Mouse (Mus musculus) heart, postnatal 36 days (tissue): ENCODE data around the gene Ncoa4. TPM values are rescaled to one million over a fixed set of nuclear protein-coding genes. Genes with fewer than 3 reads are reported as not detected.
"Not testable (repeated sequence)": the region's sequence is repeated elsewhere in the genome, so short reads cannot be mapped to it uniquely, and the experiment has no call there.

Source experiments
- DNase-seq, 2 experiments: peaks; one replicate each; pipeline ENCODE4 v3.0.0; 2021 to 2022
- intact Hi-C: fragments of 180-260 bp; cut with DNase I; formaldehyde crosslinking; loops from one replicate; pipeline ENCODE4 v1.15.1; 2025
- total RNA-seq, 2 experiments: library from RNA; stranded (reverse); gene quantifications; 2 replicates each; pipeline ENCODE4 v1.2.3; 2021

The Ncoa4 gene
- total RNA-seq, 2 experiments from 2014 or later: 124 to 126 TPM

DNA sequence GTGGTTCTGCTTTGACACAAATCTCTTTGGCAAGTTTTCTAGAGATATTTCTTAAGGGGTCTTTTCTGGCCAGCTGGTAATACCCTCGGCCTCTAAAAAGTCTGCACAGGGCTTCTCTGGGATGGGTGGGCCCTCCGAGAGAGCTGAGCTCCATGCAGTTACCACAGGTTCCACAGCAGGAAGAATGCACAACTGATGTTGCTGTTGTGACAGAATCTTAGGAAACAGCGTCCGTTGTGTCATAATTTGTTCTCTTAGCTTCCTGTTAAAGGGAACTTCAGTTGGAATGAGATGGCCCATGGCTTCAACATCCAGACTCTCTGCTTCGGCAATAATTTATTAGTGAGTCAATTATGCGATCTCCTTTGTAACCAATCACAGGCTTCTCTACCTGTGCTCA is 4.9 kb upstream of the Ncoa4 start:
- DNase-seq: no peak
- intact Hi-C loops: no loop called here

DNA sequence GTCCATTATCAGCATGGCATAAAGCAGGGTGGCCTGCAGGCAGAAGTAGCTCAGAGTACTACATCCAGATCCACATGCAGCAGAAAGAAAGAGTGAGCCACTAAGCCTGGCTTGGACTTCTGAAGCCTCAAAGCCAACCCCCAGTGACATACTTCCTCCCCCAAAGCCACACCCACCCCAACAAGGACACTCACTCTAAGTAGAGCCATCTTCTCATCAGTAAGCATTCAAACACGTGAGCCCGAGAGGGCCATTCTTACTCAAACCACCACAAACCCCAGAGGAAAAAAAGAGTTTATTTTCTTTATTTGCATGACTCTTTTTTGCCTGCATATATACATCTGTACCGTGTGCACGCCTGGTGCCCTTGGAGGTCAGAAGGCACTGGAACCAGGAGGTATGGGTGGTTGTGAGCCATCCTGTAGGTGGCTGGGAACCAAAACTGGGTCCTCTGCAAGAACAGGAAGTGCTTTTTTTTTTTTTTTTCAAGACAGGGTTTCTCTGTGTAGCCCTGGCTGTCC is 455 bp upstream of the Ncoa4 start:
- DNase-seq: no peak
- intact Hi-C loops: loop anchor here (2.0 kb wide), 1 partner anchor 74 kb away; the partner anchor contains the start of genes Dph3 and Oxnad1

DNA sequence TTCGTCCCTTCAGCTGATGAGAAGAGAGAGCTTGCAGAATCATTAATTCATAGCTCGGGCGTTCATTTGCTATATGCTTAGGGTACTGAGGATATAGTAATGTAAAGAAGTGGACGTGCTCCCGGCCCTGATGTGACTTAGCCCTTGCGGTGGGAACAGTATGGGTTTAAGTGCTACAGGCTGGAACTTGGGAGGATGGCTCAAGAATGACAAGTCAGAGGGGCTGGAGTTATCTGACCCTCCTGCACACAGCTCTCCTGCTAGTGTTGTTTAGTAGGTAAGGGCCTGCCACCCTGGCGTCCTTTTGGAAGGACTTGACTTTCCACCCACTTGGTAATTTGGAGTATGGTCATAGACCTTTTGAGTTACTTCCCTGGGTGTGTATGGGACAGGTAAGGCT is 898 bp downstream of the Ncoa4 start:
- DNase-seq: no peak
- intact Hi-C loops: loop anchor here (5.0 kb wide), 1 partner anchor 42 kb away; the partner anchor contains the start of genes Parg and Timm23

DNA sequence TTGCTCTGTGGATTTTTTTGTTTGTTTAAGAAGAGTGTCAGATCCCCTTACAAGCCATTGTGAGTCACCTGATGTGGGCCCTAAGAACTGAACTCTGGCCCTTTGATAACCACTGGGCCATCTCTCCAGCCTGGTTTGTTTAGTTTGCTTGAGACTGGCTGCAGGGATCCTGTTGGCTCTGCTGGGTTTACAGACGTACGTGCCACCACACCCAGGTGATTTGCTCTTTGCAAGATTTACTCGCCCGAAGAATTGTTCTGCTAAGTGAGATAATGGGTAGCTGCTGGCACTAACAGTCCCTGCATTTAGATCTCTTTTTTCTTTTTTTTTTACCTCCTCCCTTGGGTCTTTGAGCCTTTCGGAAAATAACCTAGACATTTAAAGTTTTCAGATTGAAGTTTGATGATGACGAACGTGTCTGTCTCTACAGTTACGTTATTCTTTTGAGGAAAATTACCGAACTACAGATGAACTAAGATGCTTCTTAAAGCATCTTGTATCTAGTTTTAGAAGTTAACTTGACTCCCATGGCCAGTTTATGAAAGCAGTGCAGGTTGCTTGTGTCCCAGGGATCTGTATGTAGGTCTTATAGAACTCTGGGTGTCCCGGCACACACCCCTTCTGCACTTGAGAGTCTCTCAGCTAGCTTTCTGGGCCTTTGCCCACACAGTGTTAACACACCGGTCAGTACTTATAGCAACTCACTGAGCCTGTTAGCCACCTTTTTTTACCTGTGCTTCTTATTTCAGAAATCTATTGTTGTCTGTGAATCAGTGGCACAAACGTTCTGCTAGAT is 1.6 kb downstream of the Ncoa4 start:
- no peak for DNase-seq
- intact Hi-C loops: loop anchor here (5.0 kb wide), 1 partner anchor 41 kb away; the partner anchor contains the start of genes Parg and Timm23

DNA sequence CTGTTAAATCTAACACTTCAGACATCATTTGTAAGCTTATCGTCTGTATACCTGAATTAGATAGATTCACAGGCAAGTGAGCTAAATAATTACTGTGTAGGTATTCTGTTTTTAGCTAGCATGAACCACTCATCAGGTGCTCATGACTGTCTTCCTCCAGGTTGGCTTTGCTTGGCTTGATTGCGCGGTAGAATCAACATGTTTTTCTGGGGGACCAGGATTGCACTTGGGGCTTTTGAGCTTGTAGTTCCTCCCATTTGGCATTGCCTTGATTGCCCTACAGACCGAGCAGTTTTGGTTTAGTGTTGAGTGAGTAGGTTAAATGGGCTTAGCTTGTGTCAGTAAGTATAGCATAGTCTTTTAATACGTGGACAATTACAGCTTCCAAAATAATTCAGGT is 2.6 kb downstream of the Ncoa4 start:
- intact Hi-C loops: loop anchor here (5.0 kb wide), 1 partner anchor 40 kb away; the partner anchor contains the start of genes Parg and Timm23
- no peak for DNase-seq

DNA sequence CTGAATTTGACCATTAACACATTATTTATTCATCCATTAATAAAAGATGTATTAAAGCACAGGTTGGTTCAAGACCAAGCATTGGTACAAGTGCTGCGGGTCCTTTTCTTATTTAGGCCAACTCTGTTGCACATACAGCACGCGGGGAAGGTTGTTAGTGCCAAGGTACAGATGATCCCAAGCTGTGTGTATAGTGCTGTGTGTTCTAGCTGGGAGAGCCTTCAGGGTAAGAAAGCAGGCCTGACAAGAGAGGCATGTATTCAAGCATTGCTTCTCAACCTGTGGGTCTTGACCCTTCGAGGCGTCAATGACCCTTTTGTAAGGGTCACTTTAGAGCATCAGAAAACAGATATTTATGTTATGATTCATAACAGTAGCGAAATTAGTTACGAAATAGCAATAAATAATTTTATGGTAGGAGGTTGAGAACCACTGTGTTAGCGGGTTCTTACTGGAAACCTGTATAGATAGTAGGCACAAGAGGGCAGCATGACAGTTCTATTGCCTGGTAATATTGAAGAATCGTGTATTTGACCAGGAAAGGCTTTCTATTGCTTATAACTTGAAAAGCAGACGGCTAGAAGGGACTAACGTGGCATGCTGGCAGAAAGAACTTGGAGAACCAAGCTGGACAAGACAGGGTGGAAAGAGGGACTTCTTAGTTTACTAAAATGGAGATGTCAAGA is 3.7 kb downstream of the Ncoa4 start:
- intact Hi-C loops: loop anchor here (5.0 kb wide), 1 partner anchor 39 kb away; the partner anchor contains the start of genes Parg and Timm23
- no peak for DNase-seq

DNA sequence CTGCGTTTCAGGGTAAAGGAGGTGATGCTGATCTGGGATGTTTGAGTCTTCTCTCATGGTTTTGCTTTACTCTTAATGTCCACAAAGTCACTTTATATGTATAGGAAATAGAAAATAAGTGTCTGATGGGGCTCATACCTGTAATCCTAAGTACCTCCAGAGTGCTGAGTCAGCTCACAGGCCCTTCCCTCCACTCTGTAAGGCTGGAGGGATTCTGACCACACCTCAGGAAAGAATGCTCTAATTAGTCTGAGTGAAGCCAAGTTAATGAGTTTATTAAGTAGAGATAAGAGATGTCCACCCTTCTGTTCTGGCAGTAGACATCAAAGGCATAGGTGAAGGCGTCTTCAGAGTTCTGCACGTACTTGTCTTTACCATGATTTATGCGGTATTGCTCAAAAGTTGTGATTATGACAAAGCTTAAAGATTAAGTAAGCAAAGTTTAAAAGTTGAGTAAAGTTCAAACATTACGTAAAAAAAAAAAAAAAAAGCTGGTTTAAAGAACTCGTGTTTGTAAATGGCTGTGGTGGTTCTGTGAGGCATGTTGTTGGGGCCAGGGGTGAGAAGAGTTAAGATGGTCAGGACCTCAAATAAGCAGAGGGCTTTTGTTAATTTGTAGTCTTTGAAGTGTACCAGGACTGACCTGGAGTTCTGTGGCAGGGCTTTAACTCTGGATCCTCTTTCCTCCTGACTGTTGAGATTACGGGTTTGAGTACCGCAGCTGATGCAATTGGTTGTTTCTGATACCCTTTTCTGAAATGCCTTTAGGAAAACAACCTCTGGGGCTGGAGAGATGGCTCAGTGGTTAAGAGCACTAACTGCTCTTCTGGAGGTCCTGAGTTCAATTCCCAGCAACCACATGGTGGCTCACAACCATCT is 4.7 kb downstream of the Ncoa4 start:
- no peak for DNase-seq
- intact Hi-C loops: loop anchor here (5.0 kb wide), 1 partner anchor 38 kb away; the partner anchor contains the start of genes Parg and Timm23

DNA sequence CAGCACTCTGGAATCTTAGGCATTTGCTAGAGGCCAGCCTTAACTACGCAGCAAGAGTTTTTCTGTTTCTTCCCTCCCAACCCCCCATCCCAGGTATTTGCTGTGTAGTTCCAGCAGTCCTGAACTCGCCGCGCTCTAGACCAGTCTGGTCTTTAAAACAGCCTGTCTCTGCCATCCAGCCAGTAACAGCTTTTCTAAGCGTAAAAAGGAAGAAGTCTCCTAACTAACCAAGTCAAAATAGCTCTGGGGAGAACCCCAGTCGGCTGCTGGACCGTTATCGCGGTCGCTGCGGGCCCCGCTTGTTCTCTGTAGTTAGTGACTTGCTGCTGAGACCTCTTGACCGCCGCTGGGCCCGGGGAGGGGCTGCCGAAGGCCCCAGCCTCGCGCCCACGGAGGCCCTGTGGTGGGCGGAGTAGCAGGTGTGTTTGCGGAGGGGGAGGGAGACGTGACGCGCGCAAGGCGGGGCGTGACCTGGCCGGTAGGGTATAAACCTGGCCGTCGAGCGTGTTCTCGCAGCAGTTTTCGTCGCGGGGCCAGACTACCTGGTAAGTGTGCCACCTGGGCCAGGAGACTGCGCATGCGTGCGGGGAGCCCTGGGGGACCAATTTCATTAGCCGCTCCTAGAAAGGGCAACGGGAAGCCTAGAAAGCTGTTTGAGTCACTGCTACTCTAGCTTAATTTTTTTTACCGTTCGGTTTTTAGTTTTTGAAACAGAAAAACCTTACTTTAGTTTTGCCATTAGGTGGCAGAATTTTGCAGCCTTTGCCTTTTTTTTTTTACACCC is 5.8 kb downstream of the Ncoa4 start:
- intact Hi-C loops: no loop called here
- DNase-seq: peak; percentile 68 to 69

DNA sequence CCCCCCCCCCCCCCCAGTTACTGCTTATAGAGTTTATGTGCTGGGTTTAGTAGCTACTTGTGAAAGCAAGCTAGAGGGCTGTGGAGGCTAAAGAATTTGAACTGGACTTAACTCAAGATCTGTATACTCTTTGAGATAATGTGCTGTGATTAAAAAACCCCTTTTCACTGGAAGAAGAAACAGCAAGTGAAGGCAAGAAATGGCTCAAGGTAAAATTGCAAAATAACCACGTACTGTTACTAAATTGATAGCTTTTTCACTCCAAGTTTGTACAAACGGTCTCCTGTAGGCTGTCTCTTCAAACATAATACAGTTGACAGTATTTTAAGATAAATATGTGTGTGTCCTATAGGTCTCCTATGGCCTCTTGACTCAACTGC is 6.4 kb downstream of the Ncoa4 start:
- no peak for DNase-seq
- intact Hi-C loops: no loop called here

DNA sequence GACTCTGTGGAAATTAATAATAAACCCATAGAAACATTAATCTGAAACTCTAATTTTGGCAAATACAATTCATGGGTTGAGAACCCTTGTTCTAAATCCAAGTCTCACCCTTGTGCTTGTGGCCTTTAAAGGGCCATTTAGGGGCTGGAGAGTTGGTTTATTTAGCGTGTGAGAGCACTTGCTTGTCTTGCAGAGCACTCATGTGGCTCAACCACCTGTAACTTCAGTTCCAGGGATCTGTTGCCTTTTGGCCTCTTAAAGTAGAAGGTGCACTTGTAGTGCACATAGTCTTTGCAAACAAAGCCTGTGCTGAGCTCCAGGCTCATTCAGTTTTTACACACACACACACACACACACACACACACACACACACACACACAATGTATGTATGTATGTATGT is 7.2 kb downstream of the Ncoa4 start:
- intact Hi-C loops: no loop called here
- DNase-seq: no peak

DNA sequence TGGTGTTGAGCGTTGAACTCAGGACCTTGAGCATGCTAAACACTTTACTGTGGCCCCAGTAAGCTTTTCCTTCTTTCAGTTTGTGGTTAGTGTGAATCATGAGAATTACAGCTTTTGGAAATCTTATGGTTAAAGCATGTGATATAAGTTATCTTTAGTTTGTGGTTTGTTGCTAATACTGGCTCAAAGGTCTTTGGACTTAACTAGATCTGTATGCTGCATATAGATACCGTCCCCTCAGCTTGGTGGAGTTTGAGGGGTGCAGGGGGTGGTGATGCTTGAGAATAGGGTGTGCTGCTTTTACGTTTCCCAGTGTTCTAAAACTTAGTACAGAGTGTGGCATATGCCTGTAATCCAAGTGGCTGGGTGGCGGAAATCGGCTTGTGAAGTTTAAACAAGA is 7.7 kb downstream of the Ncoa4 start:
- no peak for DNase-seq
- intact Hi-C loops: no loop called here

DNA sequence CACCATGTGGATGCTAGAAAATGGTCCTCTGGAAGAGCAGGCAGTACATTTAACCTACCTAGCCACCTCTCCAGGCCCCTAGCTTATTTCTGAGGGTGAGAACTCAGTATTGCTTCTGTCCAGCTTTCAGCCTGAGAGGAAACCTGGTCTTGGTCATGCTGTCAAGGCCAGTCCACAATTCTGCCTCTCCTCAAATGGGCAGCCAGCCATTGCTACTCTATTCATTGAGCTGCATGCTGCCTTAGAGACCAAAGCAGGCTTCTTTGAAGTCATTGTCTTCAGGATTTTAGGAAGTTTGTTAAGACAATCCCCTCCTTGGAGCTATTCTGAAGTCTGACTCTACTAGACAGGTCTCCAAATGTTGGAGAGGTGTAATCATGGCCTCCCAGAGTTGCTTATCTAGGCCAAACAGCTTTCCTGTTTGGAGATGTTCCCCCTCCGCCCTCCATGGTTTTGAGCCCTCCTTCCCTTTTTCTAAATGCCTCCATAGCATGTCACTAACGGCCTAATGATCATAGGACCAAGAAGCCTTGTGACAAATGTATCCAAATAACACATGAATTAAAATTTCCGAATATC is 9.1 kb downstream of the Ncoa4 start:
- intact Hi-C loops: no loop called here
- DNase-seq: no peak

DNA sequence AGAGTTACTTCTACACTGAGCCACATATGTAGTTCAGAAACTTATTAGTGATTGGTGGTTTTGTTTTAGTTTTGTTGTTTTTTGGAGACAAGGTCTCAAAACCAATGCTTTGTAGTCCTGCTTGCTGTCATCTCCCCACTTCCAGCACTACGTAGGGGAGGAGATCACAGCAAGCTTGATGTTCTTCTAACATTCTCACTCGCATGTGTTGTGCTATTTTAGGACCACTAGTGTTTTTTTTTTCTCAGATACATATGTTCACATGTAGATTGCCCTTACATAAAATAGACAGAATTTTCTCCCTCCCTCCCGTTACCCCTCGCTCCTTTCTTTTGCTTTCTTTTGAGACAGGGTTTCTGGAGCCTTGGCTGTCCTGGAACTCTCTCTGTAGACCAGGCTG is 10.5 kb downstream of the Ncoa4 start:
- DNase-seq: no peak
- intact Hi-C loops: no loop called here

DNA sequence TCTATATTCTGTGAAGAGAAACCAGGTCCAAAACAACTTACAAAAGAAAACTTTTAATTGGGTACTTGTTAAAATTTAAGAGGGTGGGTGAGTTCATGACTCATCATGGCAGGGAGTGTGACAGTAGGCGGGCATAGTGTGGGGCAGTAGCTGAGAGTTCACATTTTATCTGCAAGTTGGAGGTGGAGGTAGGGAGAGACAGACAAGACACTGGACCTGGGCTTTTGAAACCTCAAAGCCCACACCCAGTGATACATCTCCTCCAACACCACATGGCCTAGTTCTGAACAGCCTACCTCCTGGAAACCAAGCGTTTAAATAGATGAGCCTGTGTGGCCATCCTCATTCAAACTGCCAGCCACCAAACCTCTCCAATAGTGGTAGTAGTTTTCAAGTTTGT is 15.6 kb downstream of the Ncoa4 start:
- intact Hi-C loops: no loop called here
- no peak for DNase-seq

DNA sequence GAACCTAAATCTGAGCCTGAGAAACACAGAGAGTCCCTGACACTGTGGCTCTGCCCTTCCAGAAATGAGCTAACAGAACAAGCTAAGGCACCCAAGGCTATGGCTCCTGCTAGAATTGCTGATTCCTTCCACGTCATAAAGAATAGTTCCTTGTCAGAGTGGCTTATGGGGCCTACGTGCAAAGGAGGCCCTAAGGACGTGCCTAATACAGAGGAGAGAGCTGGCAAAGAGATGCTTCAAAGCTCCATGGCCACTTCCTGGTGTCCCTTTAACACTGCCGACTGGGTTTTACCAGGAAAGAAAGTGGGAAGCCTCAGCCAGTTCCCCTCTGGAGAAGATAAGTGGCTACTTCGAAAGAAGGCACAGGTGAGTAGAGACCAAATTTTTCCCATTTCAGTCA is 16.9 kb downstream of the Ncoa4 start:
- intact Hi-C loops: not testable (repeated sequence)

DNA sequence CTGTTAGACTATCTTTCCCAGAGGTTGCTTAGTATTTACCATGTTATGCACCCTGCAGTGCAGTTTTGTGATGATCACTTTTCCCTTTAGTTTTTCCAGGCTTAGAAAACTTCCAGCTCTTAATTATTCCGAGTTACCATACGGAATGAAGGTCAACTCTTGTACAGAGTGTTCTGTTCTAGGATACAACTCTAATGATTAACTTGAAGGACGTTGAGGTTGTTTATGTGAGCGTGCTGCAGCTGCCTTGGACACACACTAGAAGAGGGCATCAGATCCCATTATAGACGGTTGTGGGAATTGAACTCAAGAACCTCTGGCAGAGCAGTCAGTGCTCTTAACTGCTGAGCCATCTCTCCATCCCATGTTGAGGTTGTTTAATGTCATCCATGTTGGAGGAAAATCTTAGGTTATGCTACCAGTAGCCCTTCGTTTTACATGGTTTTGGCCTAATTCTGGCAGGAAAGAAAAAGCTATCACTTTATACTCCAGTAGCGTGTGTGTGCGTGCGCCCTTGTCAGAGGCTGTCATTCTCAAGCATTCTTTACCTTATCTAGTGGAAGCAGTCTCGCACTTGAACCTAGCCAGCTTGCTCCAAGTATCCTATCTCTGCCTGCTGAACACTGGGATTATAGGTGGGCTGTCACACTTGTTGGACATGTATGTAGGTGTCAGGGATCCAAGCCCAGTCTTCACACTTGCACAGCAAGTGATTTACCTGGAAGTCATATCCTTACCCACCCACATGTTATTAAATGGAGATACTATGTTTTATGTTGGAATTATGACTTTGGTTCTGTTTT is 19.9 kb downstream of the Ncoa4 start:
- DNase-seq: no peak
- intact Hi-C loops: no loop called here

More for the DNA sequence above, 16.9 kb downstream of the Ncoa4 start:
- DNase-seq: not testable (repeated sequence)

DNA sequence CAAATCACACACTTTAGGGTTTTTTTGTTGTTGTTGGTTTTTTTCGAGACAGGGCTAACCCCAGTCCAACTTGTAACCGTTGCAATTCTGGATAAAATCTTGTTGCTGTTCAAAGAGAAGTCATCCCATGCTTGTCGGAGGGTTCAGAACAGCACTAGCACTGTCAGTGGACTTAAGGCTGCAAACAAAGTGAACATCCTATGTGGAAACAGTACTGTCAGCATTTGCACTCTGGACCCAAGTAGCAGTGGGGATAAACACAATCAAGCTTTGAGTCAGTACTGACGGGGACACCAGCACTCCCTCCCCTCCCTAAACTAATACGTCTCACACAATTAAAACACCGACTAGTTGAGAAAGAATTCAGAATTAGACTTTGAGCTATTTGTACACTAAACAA is 21.2 kb downstream of the Ncoa4 start:
- intact Hi-C loops: no loop called here
- DNase-seq: no peak

DNA sequence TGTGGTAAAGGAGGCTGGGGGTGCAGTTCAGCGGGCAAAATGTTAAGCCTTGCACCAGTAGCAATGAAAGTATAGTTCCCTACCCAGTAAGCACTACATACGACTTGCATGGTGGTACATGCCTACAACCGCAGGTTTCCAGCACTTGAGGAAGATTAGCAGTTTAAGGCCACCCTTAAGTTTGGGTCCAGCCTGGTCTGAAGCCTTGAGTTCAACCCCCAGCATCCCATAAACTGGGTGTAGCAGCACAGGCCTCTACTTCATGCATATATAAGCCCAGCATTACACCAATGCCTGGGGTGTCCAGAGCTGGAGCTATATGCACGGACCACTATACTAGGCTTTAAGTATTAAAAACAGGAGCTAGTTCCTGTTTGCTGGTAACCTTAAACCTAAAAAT is 24.2 kb downstream of the Ncoa4 start:
- no peak for DNase-seq
- intact Hi-C loops: no loop called here
